Mouse (Mus musculus) gastrocnemius, adult 2 months (tissue): ENCODE measurements around the gene Fkbp9. TPM values are rescaled to one million over a fixed set of nuclear protein-coding genes. Genes with fewer than 3 reads are reported as not detected.
"Not testable (repeated sequence)": the region's sequence is repeated elsewhere in the genome, so short reads cannot be mapped to it uniquely, and the experiment has no call there.

Source experiments
- DNase-seq: peaks from one replicate; pipeline ENCODE4 v3.0.0; 2022
- H3K27ac ChIP-seq: fragments of 200-600 bp; 2 replicates; pipeline ENCODE4 v1.8.1; 2022; ENCODE audit warnings: mild to moderate bottlenecking
- H3K4me3 ChIP-seq: fragments of 200-600 bp; 2 replicates; pipeline ENCODE4 v1.8.1; 2022; ENCODE audit warnings: mild to moderate bottlenecking, moderate library complexity
- CTCF ChIP-seq: fragments of 200-600 bp; IDR thresholded peaks from 2 replicates; pipeline ENCODE4 v1.8.1; 2022; ENCODE audit warnings: antibody characterized with exemption, mild to moderate bottlenecking, moderate library complexity
- intact Hi-C: fragments of 180-260 bp; cut with DNase I; formaldehyde crosslinking; loops from one replicate; pipeline ENCODE4 v1.15.1; 2025
- total RNA-seq, 2 experiments: library from RNA; stranded (reverse); gene quantifications; 2 replicates each; pipeline ENCODE4 v1.2.3; 2021

The Fkbp9 gene
- total RNA-seq, 2 experiments from 2014 or later: 48.9 to 60.2 TPM

DNA sequence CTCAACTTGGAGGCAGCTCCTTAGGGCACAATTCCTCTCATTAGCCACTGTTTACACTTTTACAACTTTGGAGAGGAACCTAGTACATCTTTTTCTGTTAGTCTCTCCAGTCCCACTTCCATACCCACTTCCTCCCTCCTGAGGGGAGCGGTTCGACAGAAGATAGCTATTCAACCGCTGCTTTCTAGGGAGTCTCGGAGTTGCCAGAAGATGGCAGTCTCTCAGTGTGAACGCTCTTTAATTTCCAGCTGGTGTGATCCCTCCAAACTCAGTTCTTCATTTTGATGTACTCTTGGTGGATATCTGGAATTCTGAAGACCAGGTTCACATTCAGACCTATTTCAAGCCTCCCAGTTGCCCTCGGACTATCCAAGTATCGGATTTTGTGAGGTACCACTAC lies 18.5 kb downstream of the Fkbp9 start:
- DNase-seq: no peak
- intact Hi-C loops: loop anchor here (2.0 kb wide), 1 partner anchor 58 kb away; no protein-coding TSS in a partner anchor
- no peak overlapping the region for H3K4me3 ChIP-seq
- TF ChIP-seq CTCF: peak; percentile 59
- no peak overlapping the region for H3K27ac ChIP-seq

DNA sequence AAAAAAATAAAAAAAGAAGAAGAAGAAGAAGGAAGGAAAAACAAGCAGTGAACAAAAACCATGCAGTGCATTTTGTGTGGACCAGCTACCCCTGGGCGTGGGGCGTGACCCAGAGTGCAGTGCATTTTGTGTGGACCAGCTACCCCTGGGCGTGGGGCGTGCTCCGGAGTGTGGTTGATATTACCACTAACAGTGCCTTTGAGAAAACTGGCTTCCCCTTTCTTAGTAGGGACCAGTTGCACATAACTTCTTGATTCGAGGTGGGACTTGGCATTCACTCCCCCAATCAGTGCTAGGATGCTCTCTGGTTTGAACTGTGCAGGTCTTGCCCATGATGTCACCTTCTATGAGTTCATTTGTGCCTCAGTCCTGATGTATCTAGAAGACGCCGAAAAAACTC lies 22.9 kb downstream of the Fkbp9 start:
- TF ChIP-seq CTCF: no peak
- intact Hi-C loops: no loop called here
- Histone ChIP-seq H3K4me3 (no peak overlapping the region), H3K27ac (no peak overlapping the region)
- DNase-seq: no peak

DNA sequence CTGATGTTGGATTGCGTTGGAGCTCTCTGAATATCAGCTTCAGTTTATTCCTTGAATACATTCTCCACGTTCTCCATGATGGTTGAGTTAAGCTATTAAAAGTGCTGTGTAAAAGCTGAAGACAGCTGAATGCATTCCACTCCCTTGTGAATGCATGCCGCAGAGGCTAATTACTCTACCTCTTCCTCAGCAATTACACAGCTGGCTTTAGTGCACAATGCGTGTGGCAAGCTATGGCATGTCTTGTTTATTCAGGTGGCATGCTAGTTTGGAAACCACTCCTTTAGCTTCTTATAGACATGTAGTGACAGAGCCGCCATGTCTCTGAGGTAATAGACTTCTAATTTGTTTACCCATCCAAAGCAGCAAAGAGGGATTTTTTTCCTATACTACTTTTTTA lies 24.9 kb downstream of the Fkbp9 start:
- TF ChIP-seq CTCF: no peak
- Histone ChIP-seq H3K4me3 (no peak overlapping the region), H3K27ac (no peak overlapping the region)
- no peak for DNase-seq
- intact Hi-C loops: no loop called here

DNA sequence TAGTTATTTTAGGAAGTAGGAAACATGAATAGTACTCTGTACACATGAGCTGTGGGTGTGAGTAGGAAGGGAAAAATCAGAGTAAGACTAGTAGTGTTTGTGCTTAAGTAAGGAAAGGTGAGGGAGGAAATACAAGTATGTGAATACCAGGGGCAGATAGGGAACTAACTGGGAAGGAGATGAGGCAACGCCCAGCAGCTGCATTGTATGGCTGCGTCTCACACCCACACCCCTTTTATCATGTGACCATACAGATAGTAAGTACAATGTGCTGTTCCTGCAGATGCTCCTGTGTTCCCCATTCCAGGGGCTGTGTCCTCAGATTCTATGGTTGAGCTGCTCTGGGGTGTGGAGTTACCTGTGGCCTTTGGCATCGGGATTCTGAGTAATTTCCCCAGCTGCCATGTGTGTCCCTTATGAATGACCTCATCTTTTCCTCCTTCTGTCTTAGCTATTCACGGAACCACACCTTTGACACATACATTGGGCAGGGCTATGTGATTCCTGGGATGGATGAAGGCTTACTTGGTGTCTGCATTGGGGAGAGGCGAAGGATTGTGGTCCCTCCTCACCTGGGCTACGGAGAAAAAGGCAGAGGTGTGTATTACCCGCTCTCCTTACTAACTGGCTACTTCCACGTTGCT lies 28.5 kb downstream of the Fkbp9 start:
- TF ChIP-seq CTCF: no peak
- Histone ChIP-seq H3K27ac (no peak overlapping the region), H3K4me3 (no peak overlapping the region)
- intact Hi-C loops: no loop called here
- DNase-seq: no peak

DNA sequence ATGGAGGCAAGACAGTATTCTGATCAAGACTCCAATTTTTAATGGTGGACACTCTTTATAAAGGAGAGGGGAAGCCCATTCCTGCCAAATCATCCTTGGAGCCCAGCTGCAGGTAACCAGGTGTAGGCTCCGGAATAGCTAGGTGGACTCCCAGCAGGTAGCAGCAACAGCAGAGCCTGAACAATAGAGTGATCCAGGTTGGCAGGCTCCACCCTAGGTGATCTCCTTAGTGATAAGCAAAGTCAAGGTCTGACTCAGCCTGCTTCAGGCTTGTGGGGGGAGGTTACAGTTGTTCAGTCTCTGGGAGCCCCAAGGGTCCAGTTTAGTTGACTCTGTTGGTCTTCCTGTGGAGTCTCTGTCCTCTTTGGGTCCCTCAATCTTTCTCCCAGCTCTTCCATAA lies 35.0 kb downstream of the Fkbp9 start:
- H3K4me3 ChIP-seq, H3K27ac ChIP-seq, intact Hi-C loops, DNase-seq: not testable (repeated sequence)

DNA sequence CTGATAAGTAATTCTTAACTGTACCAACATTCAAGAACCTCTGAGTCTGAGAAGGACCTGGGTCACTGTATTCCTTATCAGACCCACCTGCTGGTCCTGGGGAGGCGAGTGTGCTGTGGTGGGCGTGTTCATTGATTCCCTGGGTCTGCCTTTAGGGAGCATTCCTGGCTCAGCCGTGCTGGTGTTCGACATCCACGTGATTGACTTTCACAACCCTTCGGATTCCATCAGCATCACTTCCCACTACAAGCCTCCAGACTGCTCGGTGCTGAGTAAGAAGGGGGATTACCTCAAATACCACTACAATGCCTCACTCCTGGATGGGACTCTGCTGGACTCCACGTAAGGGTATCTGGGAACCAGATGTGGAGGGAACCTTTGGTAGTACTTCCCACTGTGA lies 36.7 kb downstream of the Fkbp9 start:
- Histone ChIP-seq H3K4me3 (no peak overlapping the region), H3K27ac (no peak overlapping the region)
- no peak for TF ChIP-seq CTCF
- no peak for DNase-seq
- intact Hi-C loops: no loop called here

DNA sequence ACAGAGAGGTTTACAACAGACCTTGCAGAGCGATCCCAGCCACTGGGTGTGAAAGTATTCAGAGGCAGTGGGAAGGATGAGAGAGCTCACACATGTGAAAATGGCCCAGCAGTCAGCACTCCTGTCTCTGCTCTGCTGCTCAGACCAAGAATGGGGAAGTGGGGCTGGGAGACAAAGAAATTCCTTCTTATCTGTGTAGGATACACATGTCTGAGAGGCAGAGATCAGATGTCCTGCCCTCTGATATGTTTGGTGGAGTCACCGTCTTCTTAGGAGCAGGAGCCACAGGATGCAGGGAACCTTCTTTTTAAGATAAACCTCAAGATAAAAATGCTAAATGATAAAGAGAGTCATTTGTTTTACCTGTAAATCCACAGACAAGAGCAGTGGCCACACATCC lies 38.2 kb downstream of the Fkbp9 start:
- TF ChIP-seq CTCF: no peak
- Histone ChIP-seq H3K27ac (no peak overlapping the region), H3K4me3 (no peak overlapping the region)
- no peak for DNase-seq
- intact Hi-C loops: no loop called here

DNA sequence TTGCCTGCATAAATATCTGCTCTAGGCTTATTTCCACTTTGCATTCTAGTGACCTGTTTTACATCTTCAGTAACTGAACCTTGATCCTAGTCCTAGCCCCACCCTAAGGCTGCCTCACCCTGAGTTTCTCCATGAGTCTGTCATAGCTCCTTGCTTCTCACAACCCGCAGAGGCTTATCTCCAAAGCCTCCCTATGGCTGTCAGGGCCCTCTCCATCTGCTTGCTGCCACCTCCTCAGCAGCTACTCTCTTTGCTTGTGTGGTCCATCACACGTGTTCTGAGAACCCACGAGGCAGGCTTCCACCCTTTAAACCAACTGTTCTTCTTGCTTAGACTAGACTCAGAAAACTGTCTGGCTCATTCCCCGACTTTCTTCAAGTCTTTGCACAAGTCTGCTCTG lies 45.0 kb downstream of the Fkbp9 start:
- DNase-seq: no peak
- no peak for TF ChIP-seq CTCF
- intact Hi-C loops: no loop called here
- no peak overlapping the region for H3K4me3 ChIP-seq
- H3K27ac ChIP-seq: no peak overlapping the region

DNA sequence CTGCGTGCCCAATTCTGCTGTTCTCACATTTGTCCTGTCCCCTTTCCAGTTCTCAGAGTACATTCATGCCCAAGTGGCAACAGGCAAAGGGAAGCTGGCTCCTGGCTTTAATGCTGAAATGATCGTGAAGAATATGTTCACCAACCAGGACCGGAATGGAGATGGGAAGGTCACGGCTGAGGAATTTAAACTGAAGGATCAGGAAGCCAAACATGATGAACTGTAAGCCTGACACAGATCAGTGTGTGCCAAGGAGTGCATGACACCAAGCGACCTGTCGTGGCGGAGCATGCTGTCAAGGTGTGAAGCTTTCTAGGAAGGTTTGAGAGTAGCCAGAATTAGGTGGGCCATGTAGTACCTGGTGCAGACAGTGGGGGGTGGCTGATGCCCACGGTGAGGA lies 46.1 kb downstream of the Fkbp9 start:
- intact Hi-C loops: no loop called here
- peak; percentile 29; the same call in 1 of the 2 replicates for TF ChIP-seq CTCF
- no peak overlapping the region for H3K4me3 ChIP-seq
- no peak for DNase-seq
- H3K27ac ChIP-seq: no peak overlapping the region

DNA sequence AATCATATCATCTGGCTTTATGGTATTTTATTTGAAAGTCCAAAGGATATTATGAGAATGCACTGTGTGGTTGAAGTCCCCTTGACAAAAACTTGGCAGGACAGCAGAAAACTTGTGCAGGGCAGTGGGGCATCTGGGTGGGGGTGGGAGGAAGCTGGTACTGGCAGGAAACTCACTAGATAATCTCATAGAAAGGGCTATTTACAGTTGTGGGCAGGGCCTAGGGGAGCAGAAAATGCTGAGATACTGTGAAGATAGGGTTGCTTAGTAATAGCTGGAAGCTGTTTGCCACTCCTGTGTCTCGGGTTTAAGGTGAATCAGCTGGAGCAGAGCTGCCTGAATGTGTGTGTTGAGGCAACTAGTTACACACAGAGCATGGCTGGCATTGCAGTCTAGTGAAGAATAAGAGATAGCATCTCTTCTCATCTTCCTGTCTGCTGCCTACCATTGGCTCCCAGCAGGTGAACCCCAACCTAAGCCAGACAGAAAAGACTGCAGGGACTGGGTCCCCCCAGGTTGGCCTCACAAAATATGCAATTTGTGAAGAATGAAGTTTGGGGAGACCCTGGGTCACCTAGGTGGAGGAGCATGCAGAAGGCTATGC lies 47.6 kb downstream of the Fkbp9 start:
- DNase-seq: no peak
- Histone ChIP-seq H3K27ac (no peak overlapping the region), H3K4me3 (no peak overlapping the region)
- intact Hi-C loops: no loop called here
- no peak for TF ChIP-seq CTCF

DNA sequence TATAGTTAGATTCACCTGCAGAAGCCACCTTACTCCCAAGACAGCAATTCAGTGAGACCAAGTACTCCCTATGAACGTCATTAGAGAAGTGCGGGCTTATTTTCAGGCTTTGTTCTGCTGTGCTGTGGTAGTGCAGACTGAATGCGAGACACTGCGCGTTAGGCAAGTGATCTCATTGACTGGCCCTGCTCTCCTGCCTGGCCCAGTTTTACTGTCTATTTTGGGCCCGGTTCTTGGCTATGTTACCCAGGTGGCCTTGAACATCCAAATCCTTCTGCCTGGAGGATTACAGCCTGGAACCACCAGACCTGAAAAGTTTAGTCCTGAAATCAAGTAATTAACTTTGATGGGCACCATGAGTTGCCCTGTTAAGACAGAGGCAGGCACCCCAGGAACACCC lies 56.7 kb downstream of the Fkbp9 start:
- peak; percentile 76 for DNase-seq
- H3K27ac ChIP-seq: peak overlapping the region; percentile 81
- intact Hi-C loops: no loop called here
- TF ChIP-seq CTCF: no peak
- H3K4me3 ChIP-seq: peak overlapping the region; percentile 41

DNA sequence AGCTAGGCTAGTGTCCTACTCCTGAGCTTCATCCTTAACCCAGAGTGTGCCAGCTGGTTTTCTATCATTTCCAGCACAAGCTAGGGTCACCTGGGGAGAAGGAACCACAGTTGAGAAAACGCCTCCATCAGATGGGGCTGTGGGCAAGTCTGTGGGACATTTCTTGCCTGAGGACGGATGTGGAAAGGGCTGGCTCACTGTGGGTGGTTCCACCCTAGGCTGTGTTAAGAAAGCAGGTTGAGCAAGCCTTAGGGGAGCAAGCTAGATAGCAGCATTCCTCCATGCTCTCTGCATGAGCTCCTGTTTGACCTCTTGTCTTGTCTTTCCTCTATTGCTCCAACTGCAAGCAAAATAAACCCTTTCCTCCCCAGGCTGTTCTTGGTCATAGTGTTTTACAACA lies 58.9 kb downstream of the Fkbp9 start:
- H3K27ac ChIP-seq: peak overlapping the region; percentile 9; the same call in 1 of the 2 replicates
- intact Hi-C loops: no loop called here
- no peak for TF ChIP-seq CTCF

DNA sequence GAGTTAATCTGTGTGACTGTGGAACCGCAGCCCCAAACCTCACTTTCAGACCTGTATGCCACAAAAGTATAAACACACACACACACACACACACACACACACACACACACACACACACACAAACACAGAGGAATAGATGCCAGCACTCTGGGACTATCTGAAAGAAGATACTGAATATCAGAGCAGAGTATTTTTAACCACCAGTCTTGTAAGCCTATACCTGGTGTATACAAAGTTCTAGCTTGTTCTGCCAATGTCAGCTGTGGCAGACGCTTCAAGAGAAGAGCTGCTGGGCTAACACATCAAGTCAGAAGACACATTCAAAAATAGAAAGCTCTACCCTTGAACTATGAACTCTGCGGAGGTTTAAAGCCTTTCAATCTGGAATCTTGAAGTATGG lies 67.7 kb downstream of the Fkbp9 start:
- H3K27ac ChIP-seq: peak overlapping the region; percentile 89
- peak overlapping the region; percentile 75 for H3K4me3 ChIP-seq
- no peak for TF ChIP-seq CTCF
- intact Hi-C loops: no loop called here
- DNase-seq: peak; percentile 66

More for the DNA sequence above, 58.9 kb downstream of the Fkbp9 start:
- no peak overlapping the region for H3K4me3 ChIP-seq
- no peak for DNase-seq

DNA sequence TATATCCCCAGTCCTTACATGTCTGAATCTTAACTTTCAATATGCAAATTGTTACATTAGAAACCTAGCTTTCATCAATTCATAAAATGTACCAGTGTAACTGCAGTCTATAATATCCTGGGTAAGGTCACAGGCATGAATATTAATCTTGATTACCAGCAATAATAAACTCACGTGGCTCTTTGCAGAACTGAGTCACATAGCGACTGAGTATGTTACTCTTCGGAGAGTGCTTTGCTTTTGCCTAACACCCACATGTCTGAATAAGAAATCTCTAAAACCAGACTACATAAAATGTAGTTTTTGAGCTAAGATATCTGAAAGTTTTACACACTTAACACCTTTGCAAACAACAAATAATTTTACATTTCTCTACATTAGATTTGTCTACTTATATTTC lies 69.5 kb downstream of the Fkbp9 start:
- H3K27ac ChIP-seq: peak overlapping the region; percentile 89
- intact Hi-C loops: no loop called here

More for the DNA sequence above, 69.5 kb downstream of the Fkbp9 start:
- DNase-seq: no peak
- no peak for TF ChIP-seq CTCF
- peak overlapping the region; percentile 75 for H3K4me3 ChIP-seq
